Mouse (Mus musculus) CD4-positive naive resting alpha-beta T cell, adult 76 days (primary cell): ENCODE results near the gene 6330409D20Rik. TPM values are rescaled to one million over a fixed set of nuclear protein-coding genes. Genes with fewer than 3 reads are reported as not detected.

Experiments
- total RNA-seq: library from RNA; stranded (reverse); gene quantifications from one replicate; pipeline ENCODE4 v1.2.4, GENCODE M21; 2023

The 6330409D20Rik gene
- not detected for total RNA-seq

DNA sequence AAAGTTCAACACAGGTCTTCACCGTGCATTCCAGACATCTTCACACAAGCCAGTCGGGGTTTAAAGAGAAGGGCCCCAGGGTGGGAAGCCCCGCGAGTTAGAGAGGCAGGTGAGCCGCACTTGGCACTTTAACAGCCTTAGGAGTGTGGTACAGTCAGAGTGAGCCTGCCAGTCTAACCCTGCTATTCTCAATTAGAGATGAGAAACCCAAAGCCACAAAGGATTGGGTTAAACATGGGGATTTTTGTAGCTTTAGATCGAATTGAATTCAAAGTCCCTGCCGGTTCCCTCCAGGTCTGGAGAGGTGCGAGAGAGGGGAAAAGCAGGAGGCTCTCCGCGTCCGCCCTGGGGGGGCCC is at the start of gene 6330409D20Rik:
Gene 6330409D20Rik, minus strand, starts transcription at position 101 of the 357 bp plus-strand sequence.

DNA sequence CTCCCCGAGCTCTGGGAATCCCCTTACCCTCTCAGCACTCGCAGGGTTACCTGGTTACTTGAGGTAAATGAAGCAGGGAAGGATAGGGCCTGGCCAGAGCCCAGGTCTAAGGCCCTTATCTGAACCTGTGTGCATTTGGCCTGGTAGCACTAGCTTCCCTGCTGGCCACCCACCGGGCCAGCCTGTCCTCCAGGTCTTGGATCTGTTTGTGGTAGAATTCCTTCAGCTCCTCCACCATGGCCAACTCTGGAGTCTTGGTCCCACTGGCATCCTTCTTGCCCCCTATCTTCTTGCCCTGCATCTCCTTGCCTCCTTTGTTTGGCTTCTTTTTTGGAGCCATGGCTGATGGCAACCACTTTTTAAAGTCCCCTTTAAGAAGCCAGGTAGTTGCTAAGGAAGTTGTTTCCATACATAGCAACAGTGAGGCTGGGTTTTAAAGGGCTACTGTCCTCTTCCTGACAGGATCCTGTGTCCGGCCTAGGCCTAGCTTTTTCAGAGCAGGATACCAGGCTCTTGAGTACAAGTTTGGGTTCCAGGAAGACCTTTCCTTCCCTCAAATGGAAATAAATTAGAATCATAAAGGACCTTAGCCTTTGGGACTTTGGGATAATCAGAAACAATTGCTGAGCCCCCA is 43.3 kb upstream of the 6330409D20Rik start, which contains the start of gene Cfap157:
Gene Cfap157, minus strand, starts transcription at position 381 of the 634 bp plus-strand sequence.

DNA sequence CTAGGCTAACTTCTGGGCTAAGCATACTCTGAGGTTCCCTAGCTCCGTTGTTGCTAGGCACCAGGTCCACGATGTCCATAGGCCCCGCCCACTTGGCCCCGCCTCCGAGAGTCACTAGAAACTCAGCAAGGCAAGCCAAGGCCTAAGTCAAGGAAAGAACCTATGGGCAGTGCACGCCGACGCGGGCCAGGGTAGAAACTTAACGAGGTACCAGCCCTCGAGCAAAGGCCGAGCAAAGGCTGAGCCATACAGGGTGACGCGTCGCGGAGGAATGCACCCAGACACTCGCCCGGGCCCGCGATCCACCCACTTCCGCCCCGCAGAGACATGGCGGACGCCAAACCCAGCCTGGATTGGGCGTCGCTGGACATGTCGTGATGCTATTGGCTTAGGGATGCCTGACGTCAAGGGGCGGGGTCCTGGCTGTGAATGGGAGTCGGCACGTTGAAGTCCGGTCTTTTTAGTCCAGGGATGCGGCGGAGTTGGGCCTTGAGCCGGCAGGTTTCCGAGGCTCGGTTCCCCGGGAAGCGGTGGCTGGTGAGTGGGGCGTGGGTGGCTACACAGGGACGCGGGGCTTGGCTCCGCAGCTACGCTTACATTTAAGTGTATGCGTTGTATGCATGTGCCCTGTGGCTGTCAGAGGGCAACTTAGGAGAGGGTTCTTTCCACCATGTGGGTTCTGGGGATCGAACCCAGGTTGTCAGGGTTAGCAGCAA is 34.7 kb upstream of the 6330409D20Rik start, which contains the start of the genes Ttc16 and Ptrh1:
Gene Ttc16, minus strand, starts transcription at position 275 of the 716 bp plus-strand sequence.
Gene Ptrh1, plus strand, starts transcription at position 428 of the 716 bp plus-strand sequence.

DNA sequence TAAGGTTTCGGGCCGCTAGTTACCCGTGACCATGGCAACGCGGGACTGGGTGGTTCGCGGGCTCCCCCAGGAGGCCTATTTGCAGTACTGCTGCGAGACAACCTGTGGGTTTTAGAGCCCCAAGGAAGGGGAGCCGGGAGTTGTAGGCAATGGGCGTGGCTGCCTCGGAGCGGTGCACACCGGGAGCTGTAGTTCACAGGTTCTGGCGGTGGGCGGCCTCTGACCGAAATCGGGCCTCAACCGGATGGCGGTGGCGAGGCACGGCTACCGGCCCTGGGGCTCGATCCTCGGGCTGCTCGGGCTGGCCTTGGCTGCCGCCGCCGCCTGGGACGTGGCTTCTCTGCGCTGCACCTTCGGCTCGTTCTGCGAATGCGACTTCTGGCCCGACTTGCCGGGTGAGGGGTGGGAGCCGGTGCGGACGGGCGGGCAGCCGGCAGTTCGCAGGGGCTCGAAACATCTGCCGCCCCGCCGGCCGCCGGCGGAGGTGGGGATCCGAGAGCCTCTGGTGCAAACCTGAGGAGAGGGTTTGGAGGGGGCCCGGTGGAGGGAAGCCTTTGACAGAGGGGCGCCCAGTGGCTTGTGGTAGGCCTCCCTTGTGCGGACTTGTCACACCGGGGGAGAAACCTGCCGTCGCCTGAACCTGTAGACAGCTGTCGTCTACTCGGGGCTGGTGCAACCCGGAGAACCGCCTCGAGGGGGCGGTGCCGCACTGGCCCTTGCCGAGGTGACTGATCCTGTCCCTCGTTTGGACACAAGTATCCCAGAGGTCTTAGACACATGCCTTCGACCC is 16.4 kb upstream of the 6330409D20Rik start, which contains the start of gene Tor2a:
Gene Tor2a, plus strand, starts transcription at position 179 of the 790 bp plus-strand sequence.

DNA sequence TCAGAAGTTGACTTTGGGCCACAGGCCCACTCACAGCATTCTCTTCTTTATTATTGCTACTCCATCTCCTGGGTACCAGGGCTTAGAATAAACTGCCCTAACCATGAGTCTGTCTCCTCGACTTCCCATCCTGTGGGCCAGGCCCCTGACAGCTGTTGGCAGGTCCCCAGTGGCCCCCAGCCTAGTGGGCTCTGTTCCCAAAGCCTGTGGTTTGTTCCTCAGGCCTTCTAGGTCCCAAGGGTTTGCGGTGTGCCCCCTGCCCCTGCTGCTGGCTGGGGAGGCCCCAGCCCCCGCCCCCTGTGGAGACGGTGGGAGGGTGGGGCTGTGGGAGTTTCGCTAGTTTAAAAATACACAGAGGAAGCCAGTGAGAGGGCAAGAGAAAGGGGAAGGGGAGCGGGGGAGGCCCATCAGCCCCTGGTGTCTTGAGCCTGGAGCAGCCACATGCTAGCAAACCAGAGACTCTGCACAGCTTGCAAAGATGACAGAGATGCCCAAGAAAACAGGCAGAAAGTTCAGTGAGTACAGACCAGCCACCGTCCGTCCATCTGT is 20.1 kb downstream of the 6330409D20Rik start, which contains the start of gene Sh2d3c:
Gene Sh2d3c, plus strand, starts transcription at position 375 of the 549 bp plus-strand sequence.

DNA sequence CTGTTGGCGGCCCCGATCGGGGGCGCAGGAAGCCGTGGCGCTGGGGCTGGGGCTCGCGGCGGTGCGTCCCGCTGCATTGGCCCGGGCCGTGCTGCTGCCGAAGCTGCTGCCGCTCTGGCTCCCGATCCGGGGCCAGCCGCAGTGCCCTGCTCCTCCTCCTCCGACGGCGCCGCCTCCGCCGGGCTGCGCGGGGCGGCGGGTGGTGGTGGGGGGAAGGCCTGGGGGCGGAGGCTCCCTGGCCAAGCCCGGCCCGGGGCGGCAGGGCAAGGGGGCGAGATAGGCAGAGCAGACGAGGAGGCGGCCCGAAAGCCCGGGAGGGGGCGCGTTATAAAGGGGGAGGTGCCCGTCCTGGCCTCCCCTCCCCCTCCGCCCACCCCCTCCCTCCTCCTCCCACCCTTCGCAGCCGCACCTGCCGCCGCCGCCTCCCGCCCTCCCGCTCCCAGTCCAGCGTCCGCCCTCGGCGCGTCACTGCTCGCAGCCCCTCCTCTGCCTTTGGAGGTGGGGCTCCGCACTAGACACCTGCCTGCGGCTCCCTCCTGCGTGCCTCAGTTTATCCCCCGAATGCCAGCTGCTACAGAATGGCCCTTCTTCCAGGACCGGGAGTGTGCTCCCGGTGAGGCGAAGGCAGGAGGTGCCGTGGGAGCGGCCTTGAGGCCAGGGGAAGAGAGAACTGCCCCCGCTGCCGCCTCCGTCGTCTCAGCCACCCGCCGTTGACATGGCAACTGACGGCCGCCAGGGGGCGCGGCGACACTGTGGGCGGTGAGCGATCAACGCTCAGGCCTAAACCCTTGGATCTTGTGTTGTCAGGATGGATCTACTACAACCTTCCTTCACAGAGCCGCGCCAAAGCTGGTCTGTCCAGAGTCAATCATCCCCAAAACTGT is 27.6 kb downstream of the 6330409D20Rik start, which contains the start of gene Cdk9:
Gene Cdk9, minus strand, starts transcription at position 143 of the 884 bp plus-strand sequence.

DNA sequence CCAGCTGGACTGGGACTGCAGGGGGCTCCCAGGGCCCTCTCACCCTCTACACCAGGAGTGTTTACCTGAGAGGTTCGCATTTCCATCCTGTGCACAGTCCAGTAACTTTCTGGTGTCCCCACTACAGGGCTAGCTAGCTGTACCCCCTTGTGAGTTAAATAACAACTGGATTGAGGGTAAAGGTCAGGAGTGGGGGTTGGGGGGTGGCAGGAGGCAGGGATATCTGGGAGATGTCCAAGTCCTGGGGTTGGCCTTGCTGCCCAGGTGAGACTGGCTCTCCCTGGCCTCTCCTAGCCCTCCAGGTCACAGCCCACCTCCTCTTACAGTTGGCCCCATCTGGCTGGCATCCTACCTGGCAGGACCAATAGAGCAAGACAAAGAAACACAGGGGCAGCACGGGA is 36.8 kb downstream of the 6330409D20Rik start, which contains the start of gene Fpgs:
Gene Fpgs, minus strand, starts transcription at position 125 of the 401 bp plus-strand sequence.

Other genes starting within 250 kb of the 6330409D20Rik start
- 163 TPM for gene Fam102a, start 205.7 kb downstream of the 6330409D20Rik start, total RNA-seq
- gene Dpm2, start 170.2 kb downstream of the 6330409D20Rik start, total RNA-seq: 50.7 TPM
- 0.76 TPM for gene Pip5kl1, start 166.2 kb downstream of the 6330409D20Rik start, total RNA-seq
- not detected for gene 9430097D07Rik, start 165.3 kb downstream of the 6330409D20Rik start, total RNA-seq
- gene St6galnac4, start 153.9 kb downstream of the 6330409D20Rik start, total RNA-seq: 18.8 TPM
- gene St6galnac6, start 141.3 kb downstream of the 6330409D20Rik start, total RNA-seq: 4.1 TPM
- not detected for gene Ak1, start 119.3 kb downstream of the 6330409D20Rik start, total RNA-seq
- gene Eng, start 94.4 kb downstream of the 6330409D20Rik start, total RNA-seq: 3.4 TPM
- gene Fpgs, start 36.9 kb downstream of the 6330409D20Rik start, total RNA-seq: 26.7 TPM
- gene Cdk9, start 27.9 kb downstream of the 6330409D20Rik start, total RNA-seq: 92.9 TPM
- 81.0 TPM for gene Sh2d3c, start 20.0 kb downstream of the 6330409D20Rik start, total RNA-seq
- 26.4 TPM for gene Tor2a, start 16.2 kb upstream of the 6330409D20Rik start, total RNA-seq
- gene Ttc16, start 34.6 kb upstream of the 6330409D20Rik start, total RNA-seq: 0.21 TPM
- 3.8 TPM for gene Ptrh1, start 34.8 kb upstream of the 6330409D20Rik start, total RNA-seq
- gene Cfap157, start 43.4 kb upstream of the 6330409D20Rik start, total RNA-seq: not detected
- gene Stxbp1, start 106.2 kb upstream of the 6330409D20Rik start, total RNA-seq: 1.3 TPM
- 0.67 TPM for gene Fam129b, start 135.1 kb upstream of the 6330409D20Rik start, total RNA-seq
- gene Rpl12, start 220.5 kb upstream of the 6330409D20Rik start, total RNA-seq: 1,193 TPM
- gene Lrsam1, start 220.6 kb upstream of the 6330409D20Rik start, total RNA-seq: 13.2 TPM
- gene Slc2a8, start 241.1 kb upstream of the 6330409D20Rik start, total RNA-seq: 5.8 TPM